Mouse (Mus musculus) right cerebral cortex, postnatal 14 days (tissue): ENCODE data around the gene Hoxa3.

ENCODE experiments used
- DNase-seq: peaks from one replicate; pipeline ENCODE4 v3.0.0; 2022

Hoxa3 gene

DNA sequence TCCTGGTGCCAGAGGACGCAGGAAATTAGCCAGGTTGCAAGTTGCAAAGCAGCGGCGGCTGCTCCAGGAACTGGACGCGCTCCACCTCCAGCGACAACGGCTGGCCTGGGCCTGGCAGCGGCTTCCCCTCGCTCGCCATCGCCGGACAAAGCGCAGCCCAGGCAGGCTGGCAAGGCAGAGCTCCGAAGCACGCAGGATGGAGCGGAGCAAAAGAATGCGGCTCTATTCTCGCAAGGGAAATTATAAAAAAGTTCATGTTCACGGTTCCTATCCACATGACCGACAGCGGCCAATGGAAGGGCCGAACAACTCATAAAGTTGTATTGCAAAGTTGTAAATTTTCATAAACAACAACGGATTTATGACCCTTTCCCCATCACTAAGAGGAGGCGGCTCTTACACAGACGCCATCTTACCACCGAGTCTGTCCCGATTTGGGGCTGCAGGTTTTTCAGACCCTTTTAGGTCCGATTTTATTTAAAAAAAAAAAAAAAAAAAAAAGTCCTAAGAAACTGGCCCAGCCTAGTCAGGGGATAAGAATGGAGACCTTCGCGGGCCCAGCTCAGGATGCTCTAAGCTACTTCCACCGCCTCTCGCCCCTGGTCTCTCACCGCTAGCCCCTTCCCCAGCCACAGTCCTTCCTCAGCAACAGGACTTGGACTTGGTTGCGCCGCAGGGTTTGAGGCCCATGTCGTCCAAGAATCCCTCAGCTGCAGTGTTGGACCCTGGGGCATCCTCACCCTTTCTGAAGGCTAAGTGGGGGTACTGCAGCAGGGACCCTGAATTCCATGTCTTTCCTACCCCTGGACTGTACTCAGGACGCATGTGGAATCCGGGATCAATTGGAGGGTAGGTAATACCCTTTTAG is at the start of gene Hoxa3, which contains the start of gene Gm28308:
Gene Hoxa3 (minus strand): TSS at position 218 of the 868 bp plus-strand sequence.
Gene Gm28308 (minus strand): TSS at position 221 of the 868 bp plus-strand sequence.
- DNase-seq = no peak

DNA sequence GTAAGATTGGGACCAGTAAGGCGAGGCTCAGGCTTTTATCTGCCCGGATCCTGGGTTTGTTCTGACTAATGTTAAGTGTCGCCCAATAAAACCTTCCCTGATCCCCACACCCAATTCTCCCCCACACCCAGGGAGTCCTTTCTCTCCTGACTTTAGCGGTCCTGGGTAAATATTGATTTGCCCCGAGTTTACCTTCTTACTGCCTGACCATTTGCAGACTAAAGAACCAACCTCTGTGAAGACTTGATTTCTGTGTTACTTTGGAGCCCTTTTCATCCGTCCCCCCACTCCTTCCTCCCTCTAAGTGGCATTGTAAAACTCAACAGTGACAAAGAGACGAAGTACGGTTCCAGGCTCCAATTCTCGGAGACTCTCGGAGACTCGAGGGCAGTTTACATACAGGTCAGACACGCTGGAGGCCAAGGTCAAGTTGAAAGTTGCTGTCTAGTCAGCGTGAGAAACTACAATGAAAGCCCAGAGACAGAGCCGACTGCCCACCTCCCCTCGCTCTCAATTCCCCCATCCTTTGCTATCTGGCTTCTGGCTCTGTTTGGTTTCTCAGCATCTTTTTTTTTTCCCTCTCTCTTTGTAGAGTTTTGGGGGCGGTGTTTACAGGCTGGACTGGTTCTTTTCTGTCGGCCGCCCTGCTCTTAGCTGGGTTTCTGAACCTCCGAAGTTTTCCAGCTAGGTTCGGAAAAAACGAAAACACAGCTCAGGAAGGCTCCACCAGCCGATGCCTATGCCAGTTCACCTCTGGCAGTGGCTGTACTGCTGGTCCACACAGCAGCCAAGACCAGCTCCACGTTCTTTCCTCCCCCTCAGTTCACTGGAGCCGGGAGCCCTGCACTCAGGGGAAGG is 49.6 kb upstream of the Hoxa3 start:
- no peak for DNase-seq

DNA sequence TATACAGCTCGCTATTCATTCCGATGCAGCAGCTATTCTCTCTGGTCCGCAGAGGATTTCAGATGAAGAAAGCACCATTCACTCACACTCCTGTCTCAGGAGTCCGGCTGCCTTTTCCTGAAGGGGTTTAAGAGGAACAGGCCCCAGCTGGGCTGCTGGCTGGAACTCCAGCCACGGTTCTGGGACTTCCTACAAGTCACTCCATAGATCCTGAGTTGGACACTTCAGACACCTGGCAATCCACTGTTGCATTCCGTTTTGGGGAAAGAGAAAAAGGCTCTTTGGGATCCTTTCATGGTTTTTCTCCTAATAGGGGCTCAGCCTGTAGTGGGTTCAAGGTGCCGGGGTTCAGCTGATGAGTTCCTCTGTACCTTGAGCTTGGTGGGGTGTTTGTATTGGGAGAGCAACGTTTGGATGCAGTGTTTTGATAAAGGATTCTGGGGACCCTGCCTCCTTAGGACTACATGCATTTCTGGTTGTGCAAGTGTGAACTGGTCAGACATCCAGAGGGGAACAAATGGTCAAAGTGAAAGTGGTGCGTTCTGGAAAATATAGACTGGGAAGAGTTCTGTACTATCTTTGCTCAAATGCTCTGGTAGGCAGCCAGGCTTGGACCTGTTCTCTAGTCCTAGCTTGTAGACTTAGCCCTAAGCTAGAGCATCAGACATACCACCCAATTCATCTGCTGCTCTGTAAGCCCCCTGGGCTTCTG is 48.8 kb upstream of the Hoxa3 start:
- no peak for DNase-seq

DNA sequence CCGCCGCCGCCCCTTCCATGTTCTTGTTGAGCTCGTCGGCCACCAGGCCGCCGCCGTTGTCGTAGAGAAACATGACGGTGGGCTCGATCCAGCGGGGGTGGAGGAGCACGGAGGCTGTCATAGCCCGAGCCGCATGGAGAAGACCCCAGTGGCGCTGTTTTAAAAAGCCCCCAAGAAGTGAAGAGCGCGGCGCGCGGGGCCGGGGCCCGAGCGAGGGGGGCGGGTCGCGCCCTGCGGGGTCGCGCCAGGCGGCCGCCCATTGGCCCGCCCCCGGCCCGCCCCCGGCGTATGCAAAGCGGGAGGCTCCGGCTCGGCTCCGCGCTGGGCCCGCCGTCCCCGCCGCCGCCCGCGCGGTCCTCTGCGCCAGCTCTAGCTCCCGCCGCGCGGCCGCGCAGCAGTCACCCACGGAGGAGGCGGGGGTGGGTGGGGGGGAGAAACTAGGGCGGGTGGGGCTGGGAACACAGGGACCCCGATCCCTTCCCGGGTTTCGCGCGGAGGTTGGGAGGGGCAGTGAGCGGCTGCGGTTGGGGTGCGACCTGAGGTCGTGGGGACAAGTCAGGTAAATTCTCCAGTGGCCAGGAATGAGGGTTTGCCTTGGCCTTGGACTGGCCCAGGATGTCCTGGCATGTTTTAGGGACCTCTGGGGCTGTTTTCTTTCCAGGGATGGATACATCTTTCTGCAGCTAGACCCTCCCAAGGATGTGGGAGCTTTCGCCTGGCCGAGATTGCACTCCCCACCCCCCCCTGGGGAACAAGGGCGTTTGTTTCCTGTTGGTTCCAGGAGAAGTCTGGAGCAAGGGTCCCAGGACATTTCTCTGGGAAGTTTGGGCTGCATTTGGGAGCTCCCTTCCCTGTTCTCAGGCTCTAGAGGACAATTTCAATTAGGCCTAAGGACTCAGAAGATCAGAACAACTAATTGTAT is 47.8 kb upstream of the Hoxa3 start, which contains the start of gene Hoxa13:
Gene Hoxa13 (minus strand): TSS at position 227 of the 922 bp plus-strand sequence.
- no peak for DNase-seq

DNA sequence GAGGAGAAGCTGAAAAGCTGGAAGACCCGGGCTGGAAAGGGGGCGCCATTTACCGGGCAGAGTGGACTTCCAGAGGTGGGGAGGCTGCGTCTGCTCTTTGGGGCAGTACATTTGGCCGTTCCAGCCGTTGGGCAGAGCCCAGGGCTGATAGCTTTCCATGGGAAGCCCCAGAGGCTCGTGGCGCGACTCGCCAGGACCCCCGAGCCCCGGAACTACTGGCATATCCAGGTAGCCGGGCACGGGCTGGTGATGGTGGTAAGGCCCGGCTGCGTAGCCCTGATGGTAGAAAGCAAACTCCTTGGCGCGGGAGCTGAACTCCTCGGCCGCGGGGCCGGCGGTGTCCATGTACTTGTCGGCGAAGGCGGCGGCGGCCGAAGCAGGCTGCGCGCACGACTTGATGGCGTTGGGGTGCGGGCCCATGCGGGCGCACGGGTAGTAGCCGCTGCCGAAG is 46.7 kb upstream of the Hoxa3 start:
- DNase-seq = no peak

DNA sequence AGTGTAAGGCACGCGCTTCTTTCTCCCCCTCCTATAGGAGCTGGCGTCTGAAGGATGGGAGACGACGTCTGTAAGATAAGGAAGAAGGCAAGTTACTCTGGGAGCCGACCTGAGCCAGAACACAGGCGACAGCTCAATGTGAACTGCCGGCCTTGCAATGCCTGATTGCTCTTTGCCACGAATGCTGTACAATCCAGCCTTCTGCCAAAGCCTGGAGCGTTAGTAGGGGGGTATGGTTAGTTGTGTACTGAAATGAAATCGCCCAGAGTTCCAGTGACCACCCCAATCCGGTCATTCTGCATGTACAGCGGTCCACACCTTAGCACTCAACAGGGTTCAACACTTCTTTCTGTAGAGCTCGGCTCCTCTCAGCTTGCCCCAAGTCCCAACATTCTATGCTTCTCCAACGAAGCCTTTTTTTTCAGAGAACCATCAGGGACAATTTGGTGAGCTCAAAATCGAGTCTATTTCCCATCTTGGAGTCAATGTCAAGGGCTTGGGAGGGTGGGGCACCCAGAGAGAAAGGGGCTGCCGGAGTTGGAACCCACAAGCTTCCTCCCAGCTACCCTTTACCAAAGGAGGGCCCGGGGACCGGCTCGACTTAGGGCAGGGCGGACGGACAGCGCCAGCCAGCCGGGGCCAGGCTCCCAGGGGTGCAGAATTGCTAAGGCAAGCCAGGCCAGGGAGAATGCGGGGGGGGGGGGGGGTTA is 46.1 kb upstream of the Hoxa3 start:
- DNase-seq = no peak

DNA sequence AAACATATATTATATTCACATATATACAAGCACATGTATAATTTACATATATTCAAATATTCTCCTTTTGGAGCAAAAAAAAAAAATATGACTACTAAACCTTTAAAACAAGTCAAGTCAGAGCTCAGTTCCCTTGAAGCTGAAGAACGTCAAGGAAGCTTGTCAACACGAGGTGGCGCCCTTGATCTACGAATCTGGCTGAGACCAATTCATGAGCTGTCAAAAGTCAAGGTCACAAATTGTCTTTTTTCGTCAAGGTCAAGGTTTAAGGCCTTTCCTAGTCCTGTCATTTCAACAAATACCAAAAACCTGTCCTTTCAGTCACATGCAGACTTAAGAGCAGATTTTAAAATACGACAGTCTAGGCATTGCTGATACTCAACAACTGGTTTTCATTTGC is 43.8 kb upstream of the Hoxa3 start:
- DNase-seq = peak; percentile 73

DNA sequence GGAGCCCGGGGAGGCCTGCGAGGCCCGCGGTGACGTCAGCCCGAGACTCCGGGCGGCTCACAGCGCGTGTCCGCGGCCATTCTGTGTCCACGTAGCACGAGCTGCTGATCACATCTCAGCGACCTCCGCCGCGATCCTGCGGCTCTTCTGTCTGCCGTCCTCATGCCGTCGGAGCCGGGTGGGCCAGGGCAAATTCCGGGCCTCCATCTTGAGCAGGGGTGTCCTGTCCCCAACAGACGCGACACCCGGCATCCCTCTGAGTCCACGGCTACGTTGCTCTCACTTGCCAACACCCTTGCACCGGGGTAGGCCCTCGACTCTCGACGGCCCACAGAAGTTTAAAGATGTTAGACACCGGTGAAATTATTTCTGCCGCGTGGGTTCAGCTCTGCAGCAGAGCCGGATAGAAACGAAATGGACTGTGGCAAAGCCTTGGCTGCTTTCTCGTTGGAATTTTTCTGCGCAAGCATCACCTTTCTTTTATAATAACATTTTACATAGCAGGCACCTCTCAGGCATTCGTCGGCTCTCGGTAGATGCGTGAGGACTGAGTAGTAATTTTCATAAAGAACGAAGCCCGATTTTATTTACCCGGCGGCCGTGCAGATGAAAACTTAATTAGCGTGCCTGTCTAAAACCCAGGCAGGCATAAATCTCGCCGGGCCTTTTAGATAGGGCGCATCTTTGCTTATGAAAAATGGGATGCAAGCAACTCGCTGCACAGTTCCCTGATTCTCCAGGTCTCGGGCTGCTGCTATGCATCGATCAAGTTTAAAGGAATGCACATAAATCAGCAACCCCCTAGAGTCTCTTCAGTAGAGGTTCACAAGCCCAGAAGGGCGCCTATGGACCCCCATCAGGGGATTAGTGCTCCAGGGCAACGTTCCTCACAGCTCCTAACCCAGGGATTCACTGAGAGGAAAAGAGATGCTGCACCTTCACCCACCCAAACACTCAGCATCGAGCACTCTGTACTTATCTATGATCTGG is 40.7 kb upstream of the Hoxa3 start:
- DNase-seq = no peak

DNA sequence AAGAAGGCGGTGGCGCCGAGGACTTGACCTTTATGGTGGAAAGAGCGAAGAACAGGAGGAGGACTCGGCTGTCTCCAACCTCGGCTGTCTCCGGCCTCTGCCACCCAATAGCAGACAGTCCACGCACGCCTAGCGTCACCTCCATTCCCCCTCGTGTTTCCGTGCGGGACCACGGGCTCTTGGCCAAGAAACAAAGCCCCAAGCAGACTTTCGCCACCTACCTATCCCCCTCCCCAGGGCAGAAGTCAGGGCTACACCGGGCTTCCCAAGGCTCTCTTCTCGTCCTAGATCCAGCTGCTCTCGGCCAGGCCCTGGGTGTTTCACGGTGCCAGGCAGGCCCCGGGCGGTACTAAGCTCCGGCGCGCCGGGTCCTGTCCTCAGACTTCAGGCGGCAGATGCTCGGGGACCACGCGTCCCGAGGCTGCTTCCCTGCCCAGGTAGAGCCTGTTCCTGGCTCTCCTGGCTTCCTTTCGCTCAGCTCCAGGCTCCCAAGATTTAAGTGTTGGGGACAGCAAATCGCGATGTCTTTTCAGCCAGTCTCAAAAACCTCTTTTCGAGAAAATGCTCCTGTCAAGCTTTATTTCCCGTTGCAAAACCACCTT is 39.7 kb upstream of the Hoxa3 start:
- DNase-seq = no peak

DNA sequence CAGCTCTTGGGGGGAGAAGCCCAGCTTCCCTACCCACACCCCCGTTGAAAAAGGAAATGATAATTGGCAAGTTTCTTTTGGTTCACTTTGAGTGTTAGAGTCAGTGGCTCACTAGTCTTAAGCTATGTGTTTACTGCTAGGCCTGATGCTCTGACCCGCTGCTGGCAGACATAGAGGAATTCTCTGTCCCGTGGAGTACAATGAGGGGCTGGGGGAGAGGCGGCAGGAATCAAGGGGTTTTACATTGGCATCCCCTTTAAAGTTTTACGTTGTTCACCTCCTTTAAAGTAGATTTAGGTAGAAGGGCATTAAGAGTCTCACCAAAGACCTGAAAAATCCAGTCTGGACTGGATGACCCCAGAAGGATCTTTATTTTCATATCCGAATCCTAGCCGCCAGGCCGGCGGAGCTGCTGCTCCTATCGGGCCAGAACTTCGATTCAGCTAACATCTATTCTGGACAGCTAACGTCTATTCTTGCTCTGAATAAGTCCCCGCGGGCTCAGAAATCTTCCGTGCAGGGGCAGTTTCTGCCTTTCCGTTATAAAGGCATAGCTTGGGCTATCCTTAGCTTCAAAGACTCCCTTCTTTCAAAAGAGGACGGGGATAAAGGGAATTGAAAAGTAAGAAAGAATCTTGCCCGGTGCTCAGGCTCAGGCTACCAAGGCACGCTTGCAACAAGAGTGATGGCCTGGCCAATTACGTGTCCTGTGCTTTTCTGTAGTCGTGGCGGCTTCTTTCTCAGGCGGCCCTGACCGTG is 39.1 kb upstream of the Hoxa3 start:
- no peak for DNase-seq

DNA sequence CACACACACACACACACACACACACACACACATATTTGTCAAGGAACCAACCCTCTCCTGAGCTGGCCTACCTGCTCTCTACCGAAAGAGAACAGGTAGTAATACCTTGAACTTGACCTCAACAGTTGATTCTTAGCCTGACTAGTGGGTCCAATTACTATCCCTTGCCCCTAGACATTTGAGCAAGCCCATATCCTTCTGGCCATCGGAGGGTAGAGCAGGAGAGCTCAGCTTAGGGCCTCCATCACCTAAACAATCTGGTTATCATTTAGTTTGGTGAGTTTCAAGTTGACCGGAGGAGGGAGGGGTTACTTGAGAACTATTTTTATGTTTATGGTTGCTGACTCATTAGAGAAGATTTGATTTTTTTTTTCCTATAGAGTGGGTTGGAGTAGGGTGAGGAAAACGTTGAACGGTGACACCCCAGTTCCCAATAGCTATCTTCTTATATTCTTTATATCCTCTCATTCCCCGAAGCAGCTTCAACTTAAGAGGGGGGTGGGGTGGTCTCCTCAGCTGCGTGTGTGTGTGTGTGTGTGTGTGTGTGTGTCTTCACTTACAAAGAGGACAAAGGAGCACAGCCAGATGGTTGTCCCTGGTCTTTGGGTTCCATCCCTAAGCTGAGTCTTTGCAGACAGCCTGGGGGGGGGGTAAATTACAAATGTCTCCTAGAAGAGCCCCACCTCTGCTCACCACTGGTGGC is 38.2 kb upstream of the Hoxa3 start:
- no peak for DNase-seq

DNA sequence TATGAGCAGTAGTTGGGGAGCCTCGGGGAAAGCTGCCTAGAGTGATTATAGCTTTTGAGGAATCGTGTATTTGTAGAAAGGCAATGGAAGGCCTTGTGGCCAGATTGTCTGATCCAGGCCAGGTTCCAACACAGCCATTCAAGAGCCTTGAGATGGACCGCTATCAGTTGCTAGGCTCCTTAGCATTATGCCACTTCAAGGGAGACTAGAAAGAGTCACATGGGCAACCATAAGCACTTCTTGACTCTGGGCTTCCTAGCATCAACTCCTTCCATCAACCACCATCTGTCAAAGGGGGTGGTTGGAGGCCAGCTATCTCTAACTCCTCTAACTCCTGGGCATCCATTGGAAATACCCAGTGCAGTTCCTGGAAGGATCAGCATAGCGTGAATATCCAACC is 36.7 kb upstream of the Hoxa3 start:
- no peak for DNase-seq

DNA sequence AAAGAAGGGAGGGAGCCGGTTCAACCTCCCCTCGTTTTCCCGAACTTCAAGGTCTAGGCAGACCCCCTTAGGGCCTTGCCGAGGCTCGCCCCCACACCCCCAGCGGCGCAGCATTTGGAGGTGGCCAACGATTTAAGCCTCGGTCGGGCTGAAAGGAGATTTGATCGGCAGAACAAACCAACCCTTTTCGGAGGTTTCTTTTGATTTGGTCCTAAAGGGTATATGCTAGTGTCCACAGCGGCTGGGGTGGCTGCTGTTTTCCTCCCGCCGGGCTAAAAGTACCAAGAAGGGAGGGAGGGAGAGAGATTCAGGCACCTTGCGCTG is 36.2 kb upstream of the Hoxa3 start:
- DNase-seq = no peak

DNA sequence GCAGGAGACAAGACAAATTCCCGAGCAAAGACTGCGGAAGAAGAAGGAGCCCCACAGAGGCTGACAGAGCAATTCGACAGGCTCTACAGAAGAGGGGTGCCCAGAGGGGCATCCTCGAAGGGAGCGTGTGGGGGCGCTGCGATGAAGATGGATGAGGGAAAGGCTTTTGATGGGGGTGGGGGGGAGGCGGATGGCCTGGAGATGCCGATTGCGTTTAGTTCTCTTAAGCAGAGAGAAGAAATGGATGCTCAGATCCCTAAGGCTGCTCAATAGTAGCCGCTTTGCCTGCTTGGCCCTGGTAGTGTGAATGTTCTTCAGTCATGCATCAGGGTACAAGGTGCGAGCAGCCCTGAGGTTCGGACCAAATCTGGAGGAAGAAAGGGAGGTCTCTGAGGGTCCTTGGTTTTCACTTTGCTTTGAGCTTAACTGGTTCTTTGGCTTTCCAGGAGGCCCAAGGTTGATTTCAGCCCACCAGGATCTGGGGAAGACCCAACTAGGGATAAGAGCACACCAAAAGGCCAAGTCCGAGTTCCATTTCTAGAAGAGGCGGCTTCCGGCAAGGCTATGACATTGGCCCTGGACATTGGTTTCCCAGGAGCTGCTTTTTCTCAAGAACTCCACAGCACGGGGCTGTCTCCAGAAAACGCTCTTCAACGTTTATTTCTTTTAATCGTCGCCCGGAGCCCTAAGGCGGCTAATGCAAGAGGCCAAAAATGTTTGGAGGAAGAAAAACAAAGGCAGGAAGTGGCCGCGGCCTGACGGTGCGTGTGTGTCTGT is 35.7 kb upstream of the Hoxa3 start:
- no peak for DNase-seq

DNA sequence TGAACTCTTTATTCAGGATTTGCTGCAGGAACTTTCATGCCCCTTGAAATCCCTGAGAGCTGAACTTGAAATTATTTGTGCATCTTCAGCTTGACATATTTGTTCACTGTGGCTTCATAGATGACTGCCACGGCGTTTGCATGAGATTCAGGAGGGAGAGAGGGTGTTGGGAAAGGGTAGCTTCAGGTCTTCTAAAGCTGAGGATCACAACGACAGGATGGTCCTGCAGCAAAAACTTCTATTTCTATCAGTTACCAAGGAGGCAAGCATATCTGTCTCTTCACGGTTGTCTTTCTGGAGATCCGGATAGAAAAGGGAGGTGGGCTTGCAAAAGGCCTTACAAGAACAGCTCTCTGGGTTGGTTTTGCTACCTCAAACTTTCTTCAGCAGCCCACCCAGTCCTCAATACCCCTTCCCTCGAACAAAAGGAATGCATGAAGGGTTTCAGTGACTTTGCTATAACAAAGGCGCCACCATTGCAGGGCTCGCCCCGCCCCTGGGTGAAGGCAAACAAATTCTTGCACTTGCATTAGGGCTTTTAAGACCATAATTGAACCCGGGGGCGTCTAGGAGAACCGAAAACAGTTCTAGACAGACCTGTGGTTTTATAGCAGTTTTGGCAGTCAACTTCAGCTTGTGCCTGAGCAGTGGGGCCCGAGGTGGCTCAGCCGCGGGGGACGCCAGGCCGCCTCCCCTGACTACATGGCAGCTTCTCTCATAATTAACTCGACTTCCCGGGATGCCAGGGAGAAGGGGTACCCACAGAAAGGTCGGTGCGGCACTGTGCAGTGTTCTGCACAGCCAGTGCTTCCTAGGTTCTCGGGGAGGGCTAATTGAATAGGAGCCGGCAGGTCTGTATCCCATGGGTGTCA is 34.9 kb upstream of the Hoxa3 start:
- DNase-seq = no peak

DNA sequence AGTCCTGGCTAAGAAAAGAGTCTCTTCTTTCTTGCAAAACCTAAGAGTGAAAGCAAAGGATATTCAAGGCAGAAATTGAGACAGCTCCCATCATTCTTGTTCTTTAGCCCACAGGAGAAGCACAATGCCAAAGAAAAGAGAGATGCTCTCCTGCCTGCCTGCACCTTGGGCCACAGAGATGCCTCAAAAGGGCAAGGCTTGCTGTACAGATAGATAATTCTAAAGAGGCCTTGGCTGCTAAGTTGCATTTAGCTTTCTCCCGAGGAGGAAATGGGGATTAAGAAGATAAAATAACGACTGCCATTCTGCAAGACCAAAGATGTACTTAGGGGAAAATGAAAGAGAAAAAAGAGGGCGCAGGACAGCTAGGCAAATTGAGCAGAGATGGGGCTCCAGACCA is 33.8 kb upstream of the Hoxa3 start:
- no peak for DNase-seq
